Mouse (Mus musculus) forebrain, embryonic 16.5 days (tissue): ENCODE results near the gene Reln. TPM values are rescaled to one million over a fixed set of nuclear protein-coding genes. Genes with fewer than 3 reads are reported as not detected.

ENCODE experiments used
- ATAC-seq: fragments of 200-750 bp; cut with Nextera tagmentation; 2 replicates; pipeline ENCODE4 v1.8.0; 2017; ENCODE audit warnings: mild to moderate bottlenecking, moderate library complexity
- H3K27ac ChIP-seq: fragments of 300-500 bp; sonication (generic); 2 replicates; pipeline ENCODE4 v1.5.1; 2014; ENCODE audit warnings: low read length, control low read depth
- H3K27me3 ChIP-seq: fragments of 300-500 bp; sonication (generic); replicated peaks from 2 replicates; pipeline ENCODE4 v1.6.1; 2014; ENCODE audit warnings: low read length; ENCODE audit not compliant: control insufficient read depth, insufficient read depth
- H3K36me3 ChIP-seq: fragments of 300-500 bp; sonication (generic); 2 replicates; pipeline ENCODE4 v1.6.1; 2014; ENCODE audit not compliant: control insufficient read depth, insufficient read depth
- H3K4me1 ChIP-seq: fragments of 300-500 bp; sonication (generic); replicated peaks from 2 replicates; pipeline ENCODE4 v1.6.1; 2014; ENCODE audit warnings: low read length; ENCODE audit not compliant: control insufficient read depth, insufficient read depth
- H3K4me2 ChIP-seq: fragments of 300-500 bp; sonication (generic); 2 replicates; pipeline ENCODE4 v1.6.1; 2014; ENCODE audit warnings: mild to moderate bottlenecking, low read length, control low read depth
- H3K4me3 ChIP-seq: fragments of 300-500 bp; sonication (generic); replicated peaks from 2 replicates; pipeline ENCODE4 v1.5.1; 2014; ENCODE audit warnings: mild to moderate bottlenecking, low read length, control low read depth
- H3K9ac ChIP-seq: fragments of 300-500 bp; sonication (generic); replicated peaks from 2 replicates; pipeline ENCODE4 v1.6.1; 2014; ENCODE audit warnings: low read depth, low read length, control low read depth
- H3K9me3 ChIP-seq: fragments of 300-500 bp; sonication (generic); 2 replicates; pipeline ENCODE4 v1.6.1; 2016; ENCODE audit warnings: low read length; ENCODE audit not compliant: control insufficient read depth
- WGBS: fragments of 180-500 bp; shearing (Covaris S2); extraction: QIAGEN DNeasy Blood & Tissue Kit; methylation state at CpG from one replicate; pipeline ENCODE4 v1.1.7; 2014; 5-methylcytosine and 5-hydroxymethylcytosine counted together
- polyA plus RNA-seq: library from polyadenylated mRNA; unstranded; fragments of >200 nt; fragmentation: Nextera tagmentation; extraction: Ambion mirVana; gene quantifications from 2 replicates; pipeline ENCODE4 v1.2.1, GENCODE M21; 2015

Reln gene
- polyA plus RNA-seq, 1 experiment from 2014 or later: 63.3 TPM

DNA sequence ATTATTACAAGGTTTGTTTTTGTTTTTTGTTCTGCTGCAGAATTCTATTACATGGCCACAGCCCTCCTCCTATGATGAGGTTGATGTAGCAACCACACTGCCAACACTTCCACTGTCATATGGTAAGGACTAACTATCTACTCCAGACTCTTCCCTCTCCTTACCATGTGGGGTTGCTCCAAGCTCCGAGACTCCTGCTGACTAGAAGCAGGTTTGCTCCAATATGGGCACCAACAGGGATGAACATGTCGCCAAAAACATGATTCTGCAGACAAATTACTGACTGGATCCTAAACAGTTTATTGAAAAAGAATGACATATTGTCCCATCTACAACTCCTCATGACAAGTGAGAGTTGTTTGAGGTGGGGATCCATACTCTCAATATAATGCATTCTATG is 28.5 kb downstream of the Reln start:
- Histone ChIP-seq H3K9ac (no peak overlapping the region), H3K4me3 (no peak overlapping the region), H3K9me3 (no peaks in the 10 kb centered on the region), H3K4me1 (no peaks in the 10 kb centered on the region), H3K36me3 (no peaks in the 10 kb centered on the region), H3K27ac (no peak overlapping the region), H3K27me3 (no peaks in the 10 kb centered on the region), H3K4me2 (no peak overlapping the region)
- no peak for ATAC-seq
- WGBS: 76% methylated on average over 2 of the region's 2 CpGs

DNA sequence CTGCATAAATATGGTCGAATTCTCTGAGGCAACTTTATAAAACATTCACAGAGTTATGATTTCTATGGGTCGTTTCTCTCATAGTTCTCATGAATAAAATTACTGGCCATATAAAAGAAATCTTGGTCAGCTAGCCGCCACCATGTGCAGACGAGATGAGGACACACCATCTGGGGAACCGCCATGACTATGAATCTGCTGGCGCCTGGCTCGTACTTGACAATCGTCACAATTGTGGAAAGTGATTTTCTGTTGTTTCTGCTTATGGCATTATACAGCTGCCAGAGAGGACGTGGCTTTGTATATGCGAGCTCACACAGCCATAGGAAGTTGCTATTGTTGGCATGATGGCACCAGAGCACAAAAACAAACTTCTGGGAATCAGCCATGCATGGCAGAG is 31.5 kb downstream of the Reln start:
- Histone ChIP-seq H3K4me3 (no peak overlapping the region), H3K4me1 (no peaks in the 10 kb centered on the region), H3K9ac (no peak overlapping the region), H3K27me3 (no peaks in the 10 kb centered on the region), H3K9me3 (no peaks in the 10 kb centered on the region), H3K27ac (no peak overlapping the region), H3K36me3 (no peaks in the 10 kb centered on the region), H3K4me2 (no peak overlapping the region)
- 66% methylated on average over 10 of the region's 10 CpGs for WGBS
- no peak for ATAC-seq

DNA sequence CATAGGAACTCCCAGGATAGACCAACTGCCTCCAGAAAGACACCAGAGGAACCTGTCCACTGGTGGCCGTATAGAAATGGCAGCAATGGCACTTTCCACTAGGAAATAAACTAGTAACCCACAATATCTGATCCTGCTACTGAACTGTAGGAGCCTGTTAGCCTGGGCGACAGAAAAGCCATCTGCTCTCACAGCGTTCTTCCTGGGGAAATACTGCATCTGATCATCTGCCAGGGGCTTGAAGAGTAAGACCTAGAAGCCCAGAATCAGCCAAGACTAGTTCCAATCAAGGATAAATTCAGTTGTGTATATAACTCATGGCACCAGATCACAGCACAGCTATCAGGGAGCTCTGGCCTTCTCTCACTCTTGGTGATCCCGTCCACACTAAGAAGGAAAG is 33.5 kb downstream of the Reln start:
- no peak overlapping the region for H3K4me2 ChIP-seq
- ATAC-seq: no peak
- no peaks in the 10 kb centered on the region for H3K27me3 ChIP-seq
- WGBS: 86% methylated on average over 4 of the region's 4 CpGs
- H3K36me3 ChIP-seq: no peaks in the 10 kb centered on the region
- H3K27ac ChIP-seq: no peak overlapping the region
- H3K9me3 ChIP-seq: no peaks in the 10 kb centered on the region
- no peaks in the 10 kb centered on the region for H3K4me1 ChIP-seq
- H3K4me3 ChIP-seq: no peak overlapping the region
- no peak overlapping the region for H3K9ac ChIP-seq

DNA sequence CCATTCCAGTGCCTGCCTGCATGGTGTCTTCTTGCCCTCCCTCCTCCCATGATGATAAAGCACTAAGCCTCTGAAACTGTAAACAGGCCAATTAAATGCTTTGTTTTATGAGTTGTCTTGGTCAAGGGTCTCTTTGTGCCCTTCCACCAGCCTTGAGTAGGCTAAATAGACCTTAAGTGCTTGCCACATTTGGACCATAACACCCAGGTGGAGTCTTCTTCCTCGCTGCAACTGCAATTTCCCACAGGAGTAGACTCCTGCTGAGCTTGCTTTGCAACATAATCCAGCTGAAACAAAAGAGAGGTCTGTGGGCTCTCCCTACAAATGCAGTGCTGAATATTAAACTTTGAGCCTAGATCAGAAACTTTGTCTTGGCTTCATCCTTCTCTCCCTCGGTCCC is 35.5 kb downstream of the Reln start:
- H3K9me3 ChIP-seq: no peaks in the 10 kb centered on the region
- H3K4me1 ChIP-seq: no peaks in the 10 kb centered on the region
- WGBS: 14% methylated on average over 2 of the region's 2 CpGs
- no peak overlapping the region for H3K9ac ChIP-seq
- H3K4me2 ChIP-seq: no peak overlapping the region
- no peak overlapping the region for H3K4me3 ChIP-seq
- H3K27ac ChIP-seq: no peak overlapping the region
- no peak for ATAC-seq
- H3K36me3 ChIP-seq: no peaks in the 10 kb centered on the region
- no peaks in the 10 kb centered on the region for H3K27me3 ChIP-seq

DNA sequence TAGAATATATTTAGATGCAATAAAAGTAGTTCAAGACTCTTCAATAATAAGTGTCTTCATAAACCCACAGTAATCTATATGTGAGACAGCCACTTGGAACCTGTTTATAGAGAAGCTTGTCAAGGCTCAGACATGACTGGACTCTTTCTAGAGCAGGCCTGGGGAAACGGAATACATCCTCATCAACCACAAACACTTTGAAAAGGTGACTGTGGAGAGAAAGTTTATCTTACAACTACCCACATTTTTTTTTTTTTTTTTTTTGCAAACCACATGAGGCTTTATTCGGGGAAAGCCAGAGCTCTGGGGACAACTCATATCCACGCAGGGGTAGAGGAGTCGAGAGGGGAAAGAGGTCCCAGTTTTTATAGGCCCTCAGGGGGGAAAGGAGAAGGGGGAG is 36.6 kb downstream of the Reln start:
- 91% methylated on average over 4 of the region's 4 CpGs for WGBS
- Histone ChIP-seq H3K9me3 (no peaks in the 10 kb centered on the region), H3K4me1 (no peaks in the 10 kb centered on the region), H3K27ac (no peak overlapping the region), H3K27me3 (no peaks in the 10 kb centered on the region), H3K36me3 (no peaks in the 10 kb centered on the region), H3K4me3 (no peak overlapping the region), H3K9ac (no peak overlapping the region), H3K4me2 (no peak overlapping the region)
- no peak for ATAC-seq

DNA sequence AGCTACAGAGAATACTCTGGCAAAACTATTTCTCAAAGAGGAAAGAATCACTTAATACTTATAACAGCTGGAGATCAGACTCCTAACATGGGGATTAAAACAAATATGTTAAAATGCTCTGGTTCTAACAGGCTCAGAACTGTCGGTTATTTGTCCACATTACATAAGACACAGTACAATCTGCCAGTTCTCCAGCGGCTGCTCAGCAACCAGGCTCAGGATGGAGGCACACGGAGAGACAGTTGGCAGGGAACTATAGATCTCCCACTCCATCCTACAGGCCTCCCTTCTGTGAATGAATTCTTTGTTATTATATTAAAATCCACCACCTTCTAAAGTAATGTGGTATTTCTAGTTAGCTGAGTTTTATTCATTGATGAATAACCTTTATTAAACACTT is 37.4 kb downstream of the Reln start:
- Histone ChIP-seq H3K4me1 (no peaks in the 10 kb centered on the region), H3K27ac (no peak overlapping the region), H3K36me3 (no peaks in the 10 kb centered on the region), H3K9ac (no peak overlapping the region), H3K9me3 (no peaks in the 10 kb centered on the region), H3K4me3 (no peak overlapping the region), H3K27me3 (no peaks in the 10 kb centered on the region), H3K4me2 (no peak overlapping the region)
- WGBS: 59% methylated on average over 3 of the region's 3 CpGs
- ATAC-seq: no peak

DNA sequence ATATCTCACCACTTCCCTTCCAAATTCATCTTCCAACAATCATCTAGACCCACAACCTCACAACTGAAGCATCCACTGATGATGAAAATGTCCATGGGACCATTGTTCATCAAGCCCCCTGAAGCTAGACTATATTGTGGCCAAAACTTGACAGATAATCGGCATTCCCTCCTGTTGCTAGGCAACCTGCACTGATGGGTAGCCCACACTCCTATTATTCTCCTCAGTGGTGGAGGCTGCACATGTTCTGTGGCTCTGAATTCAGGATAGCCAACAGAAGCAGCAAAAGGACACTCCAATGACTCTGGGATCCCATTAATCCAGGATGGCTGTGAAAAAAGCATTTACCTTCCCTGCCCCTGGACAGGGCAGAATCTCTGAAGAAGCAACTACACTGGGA is 40.8 kb downstream of the Reln start:
- Histone ChIP-seq H3K9me3 (no peaks in the 10 kb centered on the region), H3K27ac (no peak overlapping the region), H3K4me2 (no peak overlapping the region), H3K9ac (no peak overlapping the region), H3K36me3 (no peaks in the 10 kb centered on the region), H3K4me1 (no peaks in the 10 kb centered on the region), H3K4me3 (no peak overlapping the region), H3K27me3 (no peaks in the 10 kb centered on the region)
- ATAC-seq: no peak
- WGBS: 16% methylated on average over 1 of the region's 1 CpGs

DNA sequence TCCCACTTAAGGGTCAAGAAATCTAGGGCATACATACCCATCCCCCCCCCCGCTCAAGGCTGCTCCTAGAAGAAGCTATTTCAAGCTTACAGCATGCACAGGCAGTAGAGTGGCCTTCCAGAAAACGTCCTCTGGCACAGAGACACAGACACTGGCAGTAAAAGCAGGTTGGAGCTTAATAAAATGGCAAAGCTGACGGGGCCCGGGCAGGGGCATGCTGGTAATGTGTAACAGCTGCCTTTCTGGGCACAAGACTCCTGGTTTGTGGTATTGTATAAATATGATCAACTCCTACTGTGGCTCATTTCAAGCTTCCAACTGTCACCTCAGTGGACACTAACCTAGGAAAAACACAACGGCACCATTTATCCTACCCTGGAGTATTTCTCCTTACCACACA is 42.2 kb downstream of the Reln start:
- no peaks in the 10 kb centered on the region for H3K4me1 ChIP-seq
- H3K27ac ChIP-seq: no peak overlapping the region
- no peaks in the 10 kb centered on the region for H3K27me3 ChIP-seq
- no peak for ATAC-seq
- H3K4me2 ChIP-seq: no peak overlapping the region
- H3K9ac ChIP-seq: no peak overlapping the region
- no peak overlapping the region for H3K4me3 ChIP-seq
- WGBS: 68% methylated on average over 5 of the region's 5 CpGs
- no peaks in the 10 kb centered on the region for H3K36me3 ChIP-seq
- no peaks in the 10 kb centered on the region for H3K9me3 ChIP-seq

DNA sequence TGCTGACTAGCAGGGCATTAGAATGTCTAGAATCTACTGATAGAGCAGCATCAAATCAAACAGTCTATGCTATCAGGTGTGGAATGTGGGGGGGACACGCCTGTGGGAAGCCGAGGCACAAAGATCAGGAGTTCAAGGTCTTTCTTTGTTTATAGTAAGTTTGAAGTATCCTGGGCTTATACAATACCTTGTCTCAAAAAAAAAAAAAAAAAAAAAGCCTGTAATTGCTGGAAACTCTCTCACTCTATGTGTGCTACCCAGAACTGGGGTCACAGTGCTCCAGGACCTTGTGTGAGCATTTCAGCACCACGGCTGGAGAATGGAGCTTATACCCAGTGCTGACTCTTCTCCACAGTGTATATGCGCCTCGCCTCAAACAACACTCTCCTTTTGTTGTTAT is 43.7 kb downstream of the Reln start:
- H3K27me3 ChIP-seq: no peaks in the 10 kb centered on the region
- no peak overlapping the region for H3K4me3 ChIP-seq
- no peak for ATAC-seq
- no peak overlapping the region for H3K27ac ChIP-seq
- H3K9me3 ChIP-seq: no peaks in the 10 kb centered on the region
- no peaks in the 10 kb centered on the region for H3K36me3 ChIP-seq
- H3K9ac ChIP-seq: no peak overlapping the region
- 88% methylated on average over 5 of the region's 5 CpGs for WGBS
- H3K4me2 ChIP-seq: no peak overlapping the region
- no peaks in the 10 kb centered on the region for H3K4me1 ChIP-seq

DNA sequence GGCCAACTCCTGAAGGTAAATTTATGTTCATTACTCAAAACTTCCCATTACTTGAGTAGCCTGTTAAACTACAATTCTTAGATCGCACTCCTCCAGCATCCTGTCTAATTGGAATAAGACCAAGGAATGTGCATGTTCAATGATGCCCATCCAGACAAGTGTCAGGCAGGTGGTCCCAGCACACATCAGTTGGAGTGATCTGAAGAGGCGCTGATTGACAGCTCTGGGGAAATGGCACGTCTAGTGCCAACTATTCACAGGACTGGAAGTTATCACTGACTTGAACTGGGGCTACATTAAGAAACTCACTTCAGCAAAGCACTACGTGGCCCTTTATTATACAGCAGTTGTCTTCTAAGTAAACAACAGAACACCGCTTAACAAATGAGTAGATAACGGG is 44.5 kb downstream of the Reln start:
- no peak overlapping the region for H3K27ac ChIP-seq
- no peak overlapping the region for H3K4me2 ChIP-seq
- WGBS: 65% methylated on average over 6 of the region's 6 CpGs
- H3K9me3 ChIP-seq: no peaks in the 10 kb centered on the region
- ATAC-seq: no peak
- H3K36me3 ChIP-seq: no peaks in the 10 kb centered on the region
- no peak overlapping the region for H3K9ac ChIP-seq
- no peak overlapping the region for H3K4me3 ChIP-seq
- H3K27me3 ChIP-seq: no peaks in the 10 kb centered on the region
- H3K4me1 ChIP-seq: no peaks in the 10 kb centered on the region
